Mouse (Mus musculus): ENCODE measurements at regions not wholly inside any gene's neighbourhood (a gene's known extent, or its start where the extent isn't known, plus 50 kb on each side); places are given as distances from the start of the nearest gene placed in this dataset.

DNA sequence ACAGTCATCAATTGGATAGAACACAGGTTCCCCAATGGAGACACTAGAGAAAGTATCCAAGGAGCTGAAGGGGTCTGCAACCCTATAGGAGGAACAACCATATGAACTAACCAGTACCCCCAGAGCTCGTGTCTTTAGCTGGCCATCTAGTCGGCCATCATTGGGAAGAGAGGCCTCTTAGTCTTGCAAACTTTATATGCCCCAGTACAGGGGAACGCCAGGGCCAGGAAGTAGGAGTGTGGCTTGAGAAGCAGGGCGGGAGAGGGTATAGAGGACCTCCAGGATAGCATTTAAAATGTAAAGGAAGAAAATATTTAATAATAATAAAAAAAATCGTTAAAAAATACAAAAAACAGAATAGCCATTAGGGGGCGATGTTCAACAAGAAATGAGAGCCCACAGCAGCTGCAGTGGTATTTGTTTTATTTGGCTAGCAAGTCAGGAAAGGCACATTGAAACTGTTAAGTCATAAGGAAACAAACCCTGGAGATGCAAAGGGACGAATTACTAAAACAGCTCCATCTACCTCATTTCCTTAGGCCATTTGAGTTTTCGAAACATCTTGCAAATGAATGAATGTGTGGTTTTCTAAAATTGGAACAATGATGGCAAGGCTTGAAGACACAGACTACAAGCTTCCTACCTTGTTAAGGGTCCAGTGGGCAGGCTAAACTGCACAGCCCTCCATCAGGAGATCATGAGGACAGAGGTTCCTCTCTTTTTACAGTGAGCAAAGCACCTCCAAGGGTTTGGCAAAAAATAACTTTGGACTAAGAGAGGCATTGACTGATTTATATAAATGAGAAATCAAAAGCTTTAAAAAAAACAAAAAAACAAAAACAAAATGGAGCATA lies 350.7 kb upstream of the Rasa1 start:
- peak; percentile 7 for DNase-seq

DNA sequence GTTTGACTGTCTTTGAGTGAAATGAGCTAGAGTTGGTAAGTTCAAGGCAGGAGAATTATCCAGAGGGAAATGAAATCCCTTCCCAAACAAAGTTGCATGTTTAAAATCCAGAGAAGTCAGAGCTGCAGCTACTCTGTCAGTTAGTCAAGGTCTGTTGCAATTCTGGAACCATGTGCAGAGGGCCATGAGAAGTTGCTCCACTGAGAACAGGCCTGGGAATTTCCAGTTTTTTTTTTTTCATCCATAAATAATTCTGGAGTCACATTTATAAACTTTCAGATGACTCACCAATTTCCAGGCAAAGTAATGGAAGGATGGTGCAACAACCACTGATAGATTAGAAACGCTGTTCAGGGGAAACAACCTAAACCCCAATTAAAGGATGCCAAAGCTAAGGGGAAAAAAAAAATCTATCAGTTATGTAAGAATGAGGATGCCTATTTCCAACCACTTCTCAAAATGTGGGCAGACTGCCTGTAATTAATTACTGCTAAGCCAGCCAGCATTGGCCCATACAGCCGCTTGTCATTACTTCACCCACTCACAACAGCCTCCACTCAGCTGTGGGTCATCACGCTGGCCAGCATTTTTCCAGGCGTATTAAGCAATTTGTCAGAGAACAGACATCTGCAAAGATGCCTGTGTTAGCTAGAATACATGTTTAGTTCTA lies 340.7 kb upstream of the Rasa1 start:
- DNase-seq, result peak; percentile 40
